Mouse (Mus musculus) neural tube, embryonic 11.5 days (tissue): Measurements from ENCODE around the gene Ank2. TPM values are rescaled to one million over a fixed set of nuclear protein-coding genes. Genes with fewer than 3 reads are reported as not detected.
"Not testable (repeated sequence)": the region's sequence is repeated elsewhere in the genome, so short reads cannot be mapped to it uniquely, and the experiment has no call there.

Source experiments
- ATAC-seq: fragments of 200-750 bp; cut with Nextera tagmentation; 2 replicates; pipeline ENCODE4 v1.8.0; 2017; ENCODE audit warnings: moderate number of reproducible peaks, mild to moderate bottlenecking, moderate TSS enrichment, moderate library complexity; ENCODE audit not compliant: insufficient read depth, low FRiP score, low TSS enrichment
- DNase-seq: peaks from one replicate; pipeline ENCODE4 v3.0.0-alpha.2; 2015; ENCODE audit warnings: low spot score
- H3K27ac ChIP-seq: fragments of 300-500 bp; sonication (generic); 2 replicates; pipeline ENCODE4 v1.5.1; 2014; ENCODE audit warnings: low read depth, mild to moderate bottlenecking, low read length
- H3K27me3 ChIP-seq: fragments of 300-500 bp; sonication (generic); 2 replicates; pipeline ENCODE4 v1.6.1; 2014; ENCODE audit warnings: mild to moderate bottlenecking, low read length, mixed read lengths; ENCODE audit not compliant: control insufficient read depth, insufficient read depth
- H3K36me3 ChIP-seq: fragments of 300-500 bp; sonication (generic); 2 replicates; pipeline ENCODE4 v1.6.1; 2014; ENCODE audit warnings: mild to moderate bottlenecking, low read length, moderate library complexity, mixed read lengths; ENCODE audit not compliant: control insufficient read depth, insufficient read depth
- H3K4me1 ChIP-seq: fragments of 300-500 bp; sonication (generic); 2 replicates; pipeline ENCODE4 v1.6.1; 2014; ENCODE audit warnings: low read length, mixed read lengths; ENCODE audit not compliant: control insufficient read depth, insufficient read depth
- H3K4me2 ChIP-seq: fragments of 300-500 bp; sonication (generic); 2 replicates; pipeline ENCODE4 v1.6.1; 2014; ENCODE audit warnings: low read depth, mild to moderate bottlenecking, moderate library complexity
- H3K4me3 ChIP-seq: fragments of 300-500 bp; sonication (generic); 2 replicates; pipeline ENCODE4 v1.5.1; 2014; ENCODE audit warnings: low read depth, low read length
- H3K9ac ChIP-seq: fragments of 300-500 bp; sonication (generic); 2 replicates; pipeline ENCODE4 v1.6.1; 2014; ENCODE audit warnings: mild to moderate bottlenecking, low read length
- H3K9me3 ChIP-seq: fragments of 300-500 bp; sonication (generic); 2 replicates; pipeline ENCODE4 v1.6.1; 2016; ENCODE audit warnings: low read length; ENCODE audit not compliant: control insufficient read depth
- WGBS: fragments of 180-500 bp; shearing (Covaris S2); extraction: QIAGEN DNeasy Blood & Tissue Kit; methylation state at CpG from one replicate; pipeline ENCODE4 v1.1.7; 2014; 5-methylcytosine and 5-hydroxymethylcytosine counted together
- polyA plus RNA-seq: library from polyadenylated mRNA; unstranded; fragments of >200 nt; fragmentation: Nextera tagmentation; extraction: Ambion mirVana; gene quantifications from 2 replicates; pipeline ENCODE4 v1.2.1, GENCODE M21; 2014

The Ank2 gene
- polyA plus RNA-seq, 1 experiment from 2014 or later = 64.8 TPM

DNA sequence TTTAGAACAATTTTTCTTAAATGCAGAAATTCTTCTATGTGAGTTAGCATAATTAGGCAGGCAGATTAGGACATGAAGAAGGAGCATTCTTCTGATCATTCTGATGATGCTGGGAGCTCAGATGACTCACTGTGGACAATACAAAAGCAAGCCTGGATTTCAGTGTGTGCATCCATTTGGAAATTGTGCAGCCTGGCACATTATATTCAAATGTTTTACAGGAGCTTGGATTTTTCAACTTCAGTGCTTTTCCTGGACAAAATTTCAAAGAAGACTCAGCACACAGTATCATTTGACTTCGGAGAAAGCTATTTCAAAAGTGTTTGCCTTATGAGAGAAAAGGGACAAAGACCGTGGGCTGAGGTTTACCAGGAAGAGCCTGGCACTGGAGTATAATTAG is 157.8 kb downstream of the Ank2 start:
- DNase-seq = no peak
- Histone ChIP-seq H3K4me3 (no peak overlapping the region), H3K4me2 (no peak overlapping the region), H3K9me3 (no peaks in the 10 kb centered on the region), H3K27me3 (no peaks in the 10 kb centered on the region), H3K27ac (no peak overlapping the region), H3K36me3 (no peaks in the 10 kb centered on the region), H3K4me1 (no peaks in the 10 kb centered on the region), H3K9ac (no peak overlapping the region)
- WGBS = 82% methylated on average over 2 of the region's 2 CpGs
- no peak for ATAC-seq

DNA sequence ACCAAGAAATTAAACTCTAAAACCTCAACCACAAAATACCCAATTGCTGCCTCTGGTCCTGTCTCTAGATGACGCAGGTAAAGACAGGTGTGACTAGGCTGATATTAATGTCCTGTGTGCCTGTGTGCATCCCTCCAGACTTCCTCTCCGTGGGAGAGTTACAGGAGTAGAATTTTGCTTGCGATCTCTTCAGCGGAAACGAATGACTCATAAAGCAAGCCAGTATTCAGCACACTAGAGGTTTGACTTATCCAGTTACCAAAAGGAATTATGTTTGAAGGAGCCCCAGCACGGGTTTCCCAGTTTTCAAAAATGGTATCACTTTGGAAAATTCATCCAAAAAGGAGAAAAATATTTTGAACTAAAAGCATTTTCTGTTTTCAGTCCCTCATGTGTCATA is 164.3 kb downstream of the Ank2 start:
- Histone ChIP-seq H3K4me2 (no peak overlapping the region), H3K27me3 (no peaks in the 10 kb centered on the region), H3K4me1 (no peaks in the 10 kb centered on the region), H3K9ac (no peak overlapping the region), H3K9me3 (no peaks in the 10 kb centered on the region), H3K36me3 (no peaks in the 10 kb centered on the region), H3K4me3 (no peak overlapping the region), H3K27ac (no peak overlapping the region)
- WGBS = 87% methylated on average over 6 of the region's 6 CpGs
- no peak for DNase-seq
- ATAC-seq = no peak

GRCm38 (mm10) chr3:127331562-127331961 is 167.6 kb downstream of the Ank2 start:
- H3K9ac ChIP-seq = no peak overlapping the region
- H3K27me3 ChIP-seq = no peaks in the 10 kb centered on the region
- no peaks in the 10 kb centered on the region for H3K36me3 ChIP-seq
- no peak overlapping the region for H3K4me3 ChIP-seq
- ATAC-seq (no peak), DNase-seq (no peak)
- H3K4me2 ChIP-seq = no peak overlapping the region
- H3K27ac ChIP-seq = no peak overlapping the region
- H3K9me3 ChIP-seq = no peaks in the 10 kb centered on the region
- 92% methylated on average over 6 of the region's 6 CpGs for WGBS
- H3K4me1 ChIP-seq = no peaks in the 10 kb centered on the region

DNA sequence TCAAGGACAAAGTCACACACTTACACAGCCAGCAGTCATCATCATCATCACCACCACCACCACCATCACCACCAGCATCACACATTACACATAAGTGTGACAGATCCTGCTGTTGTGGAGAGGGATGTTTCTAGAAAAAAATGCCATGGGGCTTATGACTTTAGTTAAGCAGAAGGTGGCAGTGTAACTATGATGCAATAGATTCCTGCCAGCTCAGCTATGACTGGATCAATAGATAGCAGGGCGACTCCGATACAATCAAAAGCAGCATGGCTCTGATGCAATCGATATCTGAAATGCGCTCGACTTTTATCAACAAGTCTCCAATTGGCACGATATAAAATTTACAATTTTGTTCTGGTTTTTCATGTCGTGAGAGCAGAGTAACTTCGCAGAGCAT is 172.8 kb downstream of the Ank2 start:
- 91% methylated on average over 8 of the region's 8 CpGs for WGBS
- Histone ChIP-seq H3K4me1 (no peaks in the 10 kb centered on the region), H3K27me3 (no peaks in the 10 kb centered on the region), H3K27ac (no peak overlapping the region), H3K36me3 (no peaks in the 10 kb centered on the region), H3K4me3 (no peak overlapping the region), H3K9ac (no peak overlapping the region), H3K4me2 (no peak overlapping the region), H3K9me3 (no peaks in the 10 kb centered on the region)
- no peak for DNase-seq
- ATAC-seq = no peak

DNA sequence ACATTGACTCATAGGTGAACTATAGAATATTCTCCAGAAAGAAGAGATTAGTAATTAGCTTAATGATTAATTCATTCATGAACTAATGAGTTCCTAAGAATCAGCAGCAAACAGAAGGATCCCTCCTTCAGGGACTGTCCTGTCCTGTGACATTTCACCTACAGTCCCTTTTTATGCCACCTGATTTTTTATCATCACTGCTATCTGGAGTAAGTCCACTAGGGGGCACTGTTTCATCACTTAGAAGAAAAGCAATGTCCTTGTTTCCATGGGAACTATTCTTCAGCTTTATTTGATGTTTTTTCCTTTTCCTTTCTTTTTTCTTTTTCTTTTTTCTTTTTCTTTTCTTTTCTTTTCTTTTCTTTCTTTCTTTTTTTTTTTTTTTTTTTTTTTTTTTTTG is 176.3 kb downstream of the Ank2 start:
- no peak overlapping the region for H3K9ac ChIP-seq
- no peaks in the 10 kb centered on the region for H3K4me1 ChIP-seq
- no peak overlapping the region for H3K4me3 ChIP-seq
- H3K36me3 ChIP-seq = no peaks in the 10 kb centered on the region
- no peaks in the 10 kb centered on the region for H3K27me3 ChIP-seq
- no peak for ATAC-seq
- no peak overlapping the region for H3K4me2 ChIP-seq
- H3K27ac ChIP-seq = no peak overlapping the region
- H3K9me3 ChIP-seq = no peaks in the 10 kb centered on the region
- DNase-seq = peak; percentile 40

- no peak overlapping the region for H3K27ac ChIP-seq
- ATAC-seq = no peak
- no peak overlapping the region for H3K9ac ChIP-seq
- no peaks in the 10 kb centered on the region for H3K27me3 ChIP-seq
- H3K4me3 ChIP-seq = no peak overlapping the region
- H3K9me3 ChIP-seq = no peaks in the 10 kb centered on the region
- no peaks in the 10 kb centered on the region for H3K36me3 ChIP-seq
- WGBS = 76% methylated on average over 5 of the region's 5 CpGs
- no peaks in the 10 kb centered on the region for H3K4me1 ChIP-seq
- no peak for DNase-seq
- H3K4me2 ChIP-seq = no peak overlapping the region
Observed at GRCm38 (mm10) chr3:127321645-127322044, 177.5 kb downstream of the Ank2 start.

- H3K9ac ChIP-seq, H3K4me2 ChIP-seq, H3K27ac ChIP-seq, H3K27me3 ChIP-seq, H3K9me3 ChIP-seq, ATAC-seq, H3K4me1 ChIP-seq, H3K36me3 ChIP-seq, DNase-seq, H3K4me3 ChIP-seq: not testable (repeated sequence)
- WGBS = 92% methylated on average over 5 of the region's 5 CpGs
Observed at GRCm38 (mm10) chr3:127321031-127321430, 178.1 kb downstream of the Ank2 start.

- Histone ChIP-seq H3K36me3 (no peaks in the 10 kb centered on the region), H3K9ac (no peak overlapping the region), H3K9me3 (no peaks in the 10 kb centered on the region), H3K4me3 (no peak overlapping the region), H3K4me1 (no peaks in the 10 kb centered on the region), H3K27me3 (no peaks in the 10 kb centered on the region), H3K27ac (no peak overlapping the region), H3K4me2 (no peak overlapping the region)
- ATAC-seq (no peak), DNase-seq (no peak)
- WGBS = 91% methylated on average over 8 of the region's 8 CpGs
Observed at GRCm38 (mm10) chr3:127320311-127320710, 178.8 kb downstream of the Ank2 start.

GRCm38 (mm10) chr3:127317641-127318040 is 181.5 kb downstream of the Ank2 start:
- Histone ChIP-seq H3K36me3 (no peaks in the 10 kb centered on the region), H3K4me2 (no peak overlapping the region), H3K9ac (no peak overlapping the region), H3K9me3 (no peaks in the 10 kb centered on the region), H3K27ac (no peak overlapping the region), H3K4me1 (no peaks in the 10 kb centered on the region), H3K4me3 (no peak overlapping the region), H3K27me3 (no peaks in the 10 kb centered on the region)
- DNase-seq (no peak), ATAC-seq (no peak)
- WGBS = 83% methylated on average over 6 of the region's 6 CpGs
